Mouse (Mus musculus): Measurements from ENCODE around the gene Kif26b.

DNA sequence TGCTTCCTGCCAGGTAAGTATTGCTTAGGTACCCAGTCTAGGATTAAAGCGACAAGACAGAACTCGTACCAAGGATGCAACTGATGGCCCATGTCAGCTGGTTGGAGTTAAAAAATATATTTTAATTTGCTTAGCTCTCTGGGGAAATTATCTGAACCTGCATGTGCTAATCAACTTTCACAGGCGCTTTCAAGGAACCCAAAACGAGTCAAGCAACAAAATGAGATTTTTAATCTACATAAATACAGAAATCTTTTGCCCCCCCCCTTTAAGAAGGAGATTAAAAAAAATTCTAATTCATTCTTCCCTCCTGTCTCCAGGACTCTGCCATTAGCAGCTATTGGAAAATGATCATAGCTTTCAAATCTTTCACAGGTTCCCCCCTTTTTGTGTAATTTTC is 106.5 kb downstream of the Kif26b start:
- TF ChIP-seq EP300 (IDR thresholded peaks at IDR 0.05) (no peak), CTCF (IDR thresholded peaks at IDR 0.05) (no peak)
